Mouse (Mus musculus): Measurements from ENCODE around the gene Il2rg. TPM values are rescaled to one million over a fixed set of nuclear protein-coding genes. Genes with fewer than 3 reads are reported as not detected.
A peak's percentile ranks its signal among the peaks of the same experiment; 100 is the strongest.

Il2rg gene
- polyA plus RNA-seq, 1 experiment = 4.5 TPM

DNA sequence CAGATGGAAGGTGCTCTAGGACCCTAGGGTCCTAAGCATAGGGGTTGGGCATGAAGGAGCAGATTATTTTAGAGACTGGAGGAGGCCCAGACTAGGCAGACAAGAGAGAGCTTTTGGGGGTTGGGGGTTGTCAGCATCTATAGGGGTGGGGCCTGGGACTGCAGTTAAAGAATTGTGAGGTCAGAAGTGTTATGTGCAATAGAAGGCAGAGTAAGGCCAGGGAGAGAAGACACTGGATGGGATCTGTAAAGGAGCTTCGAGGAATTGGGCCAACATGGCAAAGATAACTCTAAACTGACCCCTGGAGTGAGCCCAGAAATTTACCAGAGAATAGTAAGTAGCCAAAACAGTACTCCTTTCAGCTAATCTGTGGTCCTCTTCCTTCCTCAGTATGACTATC lies 4.2 kb downstream of the Il2rg start, which contains the start of gene Gm614:
Gene Gm614 (minus strand): TSS at position 101 of the 400 bp plus-strand sequence.
- TF ChIP-seq CEBPB (IDR thresholded peaks at IDR 0.05; ENCODE audit: insufficient read depth, poor library complexity, severe bottlenecking) (no peak), SRF (IDR thresholded peaks at IDR 0.05; ENCODE audit: control insufficient read depth, insufficient read length, low read depth) (no peak)
- Histone ChIP-seq H3K36me3 (ENCODE audit: control insufficient read depth, insufficient read depth) (no peaks in the 10 kb centered on the region), H3K4me3 (no peak within 1 kb of the TSS), H3K4me2 (ENCODE audit: low read depth) (no peak within 1 kb of the TSS), H3K79me2 (ENCODE audit: control insufficient read depth, insufficient read depth) (no peaks in the 10 kb centered on the region), H3K27me3 (ENCODE audit: control insufficient read depth, insufficient read depth, insufficient read length) (no peaks in the 10 kb centered on the region), H3ac (ENCODE audit: control insufficient read depth, insufficient read length) (no peak within 1 kb of the TSS)

DNA sequence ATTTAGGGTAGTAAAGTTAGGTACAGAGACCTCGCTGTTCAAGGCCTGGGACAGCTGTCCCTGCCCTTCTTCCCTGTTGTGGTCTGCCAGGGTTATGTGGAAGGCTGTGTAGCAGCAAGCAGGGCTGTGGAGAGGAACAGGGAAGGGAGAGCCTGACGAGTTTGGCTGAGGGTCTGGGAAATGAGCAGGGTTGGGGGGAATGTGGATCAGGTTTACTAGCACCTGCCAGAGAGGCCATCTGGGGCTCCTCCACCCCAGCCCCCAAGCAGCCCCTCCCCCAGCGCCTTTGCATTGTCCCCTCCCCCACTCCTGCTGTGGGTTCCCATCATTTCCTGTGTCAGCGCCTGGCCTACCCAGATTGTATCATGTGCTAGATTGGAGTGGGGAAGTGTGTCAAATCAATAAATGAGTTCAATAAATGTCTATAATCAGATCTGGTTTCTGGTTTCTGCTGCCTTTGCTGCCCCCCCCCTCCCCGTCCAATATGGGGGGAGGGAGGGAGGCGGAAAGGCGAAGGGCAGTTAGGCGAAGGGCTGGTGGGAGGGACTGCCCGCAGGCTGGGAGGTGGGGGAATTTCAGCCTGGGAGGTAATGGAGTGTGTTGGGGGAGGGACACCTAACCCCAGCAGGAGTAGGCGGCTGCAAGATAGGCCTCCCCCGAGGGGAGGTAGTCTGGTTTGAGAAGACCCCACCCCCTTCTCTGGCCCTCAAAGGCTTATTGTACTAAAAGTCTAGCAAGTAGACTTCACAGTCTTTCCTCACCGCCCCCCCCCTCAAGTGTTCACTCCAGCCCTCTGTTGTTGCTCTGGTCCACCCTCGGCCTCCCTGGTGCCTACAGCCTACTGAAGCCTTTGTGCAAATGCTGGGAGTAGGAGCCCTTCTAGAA lies 7.4 kb downstream of the Il2rg start:
- H3K4me2 ChIP-seq (ENCODE audit: low read depth) = peak overlapping the region; percentile 3

DNA sequence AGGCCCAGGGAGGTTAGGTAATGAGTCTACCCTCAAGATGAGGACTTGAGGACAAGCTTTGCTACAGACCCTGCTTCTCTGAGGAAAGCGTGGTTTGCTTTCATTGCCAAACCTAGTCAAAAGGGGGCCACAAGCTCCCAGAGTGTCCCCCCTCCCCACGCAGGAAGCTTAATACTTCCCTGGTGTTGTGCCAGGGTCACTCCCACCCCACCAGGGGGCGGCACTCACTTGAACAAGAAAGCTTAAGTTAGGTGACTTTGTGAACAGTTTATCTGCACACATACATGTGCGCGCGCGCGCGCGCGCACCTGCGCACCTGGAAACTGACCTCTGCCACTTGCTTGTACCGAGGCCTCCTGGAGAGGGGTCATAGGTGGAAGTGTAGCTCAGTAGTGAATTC lies 11.5 kb downstream of the Il2rg start:
- no peak overlapping the region for H3K4me3 ChIP-seq
- TF ChIP-seq POLR2A (IDR thresholded peaks at IDR 0.05; ENCODE audit: insufficient read length, low read depth) (no peak), SRF (IDR thresholded peaks at IDR 0.05; ENCODE audit: control insufficient read depth, insufficient read length, low read depth) (no peak), USF1 (IDR thresholded peaks at IDR 0.05; ENCODE audit: low read depth) (no peak)
- no peak overlapping the region for H3ac ChIP-seq (ENCODE audit: control insufficient read depth, insufficient read length)
- no peaks in the 10 kb centered on the region for H3K79me2 ChIP-seq (ENCODE audit: control insufficient read depth, insufficient read depth)
- no peak overlapping the region for H3K4me2 ChIP-seq (ENCODE audit: low read depth)
- no peaks in the 10 kb centered on the region for H3K27me3 ChIP-seq (ENCODE audit: control insufficient read depth, insufficient read depth, insufficient read length)
- H3K36me3 ChIP-seq (ENCODE audit: control insufficient read depth, insufficient read depth) = no peaks in the 10 kb centered on the region

More for the DNA sequence above, 7.4 kb downstream of the Il2rg start:
- H3K79me2 ChIP-seq (ENCODE audit: control insufficient read depth, insufficient read depth) = no peaks in the 10 kb centered on the region
- no peaks in the 10 kb centered on the region for H3K36me3 ChIP-seq (ENCODE audit: control insufficient read depth, insufficient read depth)
- H3ac ChIP-seq (ENCODE audit: control insufficient read depth, insufficient read length) = no peak overlapping the region
- no peaks in the 10 kb centered on the region for H3K27me3 ChIP-seq (ENCODE audit: control insufficient read depth, insufficient read depth, insufficient read length)
- H3K4me3 ChIP-seq = no peak overlapping the region
- TF ChIP-seq USF1 (IDR thresholded peaks at IDR 0.05; ENCODE audit: low read depth) (no peak), POLR2AphosphoS2 (IDR thresholded peaks at IDR 0.05; ENCODE audit: insufficient read length, low read depth) (no peak), MYOG (IDR thresholded peaks at IDR 0.05; ENCODE audit: control insufficient read depth in 1 of 3, insufficient read depth in 1 of 3, insufficient read length in 2 of 3, low read depth in 2 of 3) (peak in 2 of 3 experiments; percentile 27 to 70), E2F4 (IDR thresholded peaks at IDR 0.05; ENCODE audit: insufficient read depth) (no peak), REST (IDR thresholded peaks at IDR 0.05; ENCODE audit: insufficient read depth, insufficient read length) (no peak), CEBPB (IDR thresholded peaks at IDR 0.05; ENCODE audit: insufficient read depth, poor library complexity, severe bottlenecking) (no peak), MAX (IDR thresholded peaks at IDR 0.05; ENCODE audit: low read depth) (no peak), TCF12 (IDR thresholded peaks at IDR 0.05; ENCODE audit: insufficient read depth, poor library complexity, severe bottlenecking) (no peak), MYOD1 (IDR thresholded peaks at IDR 0.05; ENCODE audit: control insufficient read depth in 1 of 3, insufficient read length in 2 of 3, low read depth in 2 of 3) (peak; percentile 69 to 94 (median 92)), POLR2A (IDR thresholded peaks at IDR 0.05; ENCODE audit: insufficient read length, low read depth) (no peak), SRF (IDR thresholded peaks at IDR 0.05; ENCODE audit: control insufficient read depth, insufficient read length, low read depth) (no peak), TCF3 (IDR thresholded peaks at IDR 0.05; ENCODE audit: insufficient read length, low read depth) (no peak)

DNA sequence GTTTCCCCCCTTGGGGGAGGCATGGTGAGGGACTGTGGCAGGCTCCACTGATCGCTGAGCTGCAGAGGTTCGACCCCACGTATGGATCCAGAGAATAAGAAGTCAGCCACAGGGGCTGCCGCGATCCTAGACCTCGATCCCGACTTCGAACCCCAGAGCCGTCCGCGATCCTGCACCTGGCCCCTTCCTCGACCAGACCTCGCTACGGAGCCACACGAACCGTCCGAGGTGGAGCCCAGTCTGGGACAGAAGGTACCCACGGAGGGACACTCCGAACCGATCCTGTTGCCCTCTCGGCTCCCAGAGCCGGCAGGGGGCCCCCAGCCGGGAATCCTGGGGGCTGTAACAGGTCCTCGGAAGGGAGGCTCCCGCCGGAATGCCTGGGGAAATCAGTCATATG lies 13.3 kb downstream of the Il2rg start:
- H3ac ChIP-seq (ENCODE audit: control insufficient read depth, insufficient read length) = no peak overlapping the region
- TF ChIP-seq POLR2A (IDR thresholded peaks at IDR 0.05; ENCODE audit: insufficient read length, low read depth) (no peak), REST (IDR thresholded peaks at IDR 0.05; ENCODE audit: insufficient read depth, insufficient read length) (no peak), TCF3 (IDR thresholded peaks at IDR 0.05; ENCODE audit: insufficient read length, low read depth) (no peak), CEBPB (IDR thresholded peaks at IDR 0.05; ENCODE audit: insufficient read depth, poor library complexity, severe bottlenecking) (no peak)
- peak overlapping the region; percentile 74 for H3K4me2 ChIP-seq (ENCODE audit: low read depth)
- H3K79me2 ChIP-seq (ENCODE audit: control insufficient read depth, insufficient read depth) = no peaks in the 10 kb centered on the region
- H3K27me3 ChIP-seq (ENCODE audit: control insufficient read depth, insufficient read depth, insufficient read length) = no peaks in the 10 kb centered on the region
- no peaks in the 10 kb centered on the region for H3K36me3 ChIP-seq (ENCODE audit: control insufficient read depth, insufficient read depth)
- H3K4me3 ChIP-seq = peak overlapping the region; percentile 55

DNA sequence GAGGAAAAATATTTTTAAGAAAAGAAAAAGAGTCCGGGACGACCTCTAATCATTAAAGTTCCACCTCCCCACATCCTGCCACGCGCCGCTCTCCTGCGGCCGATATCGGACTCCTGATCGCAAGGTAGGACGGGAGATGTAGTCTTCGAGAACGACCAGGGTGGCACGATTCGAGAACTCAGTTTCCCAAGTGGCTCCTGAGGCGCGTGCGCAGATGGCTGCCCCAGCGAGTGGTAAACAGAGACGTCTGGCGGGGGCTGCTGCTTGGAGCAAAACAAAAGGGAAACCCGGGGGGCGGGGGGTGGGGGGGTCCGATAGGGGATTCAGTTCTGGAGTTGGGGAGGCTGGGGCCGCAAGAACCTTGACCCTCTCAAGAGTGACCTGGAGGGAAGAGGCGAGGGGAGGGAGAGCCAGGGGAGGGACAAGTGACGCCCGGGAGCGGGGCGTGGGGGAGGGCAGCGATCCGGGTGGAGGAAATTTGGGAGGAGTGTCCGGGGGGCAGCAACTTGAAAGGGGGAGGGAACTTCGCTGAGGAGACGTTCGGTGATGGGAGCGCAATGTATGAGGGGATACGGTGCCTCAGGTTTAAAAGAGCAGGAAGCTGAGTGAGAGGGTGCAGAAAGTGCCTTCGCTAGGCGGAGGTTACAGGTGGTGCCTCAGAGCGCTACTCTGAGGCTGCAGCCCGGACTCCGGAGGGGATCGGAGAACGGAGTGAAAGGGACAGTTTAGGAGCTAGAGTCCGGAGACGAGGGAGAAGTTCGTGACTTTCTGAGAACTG lies 13.9 kb downstream of the Il2rg start, which contains the start of gene Foxo4:
Gene Foxo4 (plus strand): TSS at position 577 of the 778 bp plus-strand sequence.
- Histone ChIP-seq H3K4me3 (peak within 1 kb of the TSS; percentile 55), H3K79me2 (ENCODE audit: control insufficient read depth, insufficient read depth) (no peaks in the 10 kb centered on the region), H3K4me2 (ENCODE audit: low read depth) (peak within 1 kb of the TSS; percentile 74), H3K36me3 (ENCODE audit: control insufficient read depth, insufficient read depth) (no peaks in the 10 kb centered on the region), H3K27me3 (ENCODE audit: control insufficient read depth, insufficient read depth, insufficient read length) (no peaks in the 10 kb centered on the region), H3ac (ENCODE audit: control insufficient read depth, insufficient read length) (no peak within 1 kb of the TSS)
- TF ChIP-seq TCF3 (IDR thresholded peaks at IDR 0.05; ENCODE audit: insufficient read length, low read depth) (no peak), POLR2A (IDR thresholded peaks at IDR 0.05; ENCODE audit: insufficient read length, low read depth) (peak; percentile 51)
